Comparison of ENCODE assay signal across 9 mouse cellular contexts in genomic region chr10:106468956-106469721, GRCm38 (mm10). TPM values are rescaled to one million over a fixed set of nuclear protein-coding genes. Genes with fewer than 3 reads are reported as not detected.
DNase-seq lines count a peak whose midpoint lies in the region; ATAC-seq and TF ChIP-seq lines count a peak whose summit lies in the region.
"Had no signal": no experiment of that assay in that cellular context is flagged by ENCODE, and none has a peak within 500 bp of the region (broad histone marks: within the 10 kb centered on the region; RNA-seq: fewer than 3 reads in every experiment).

No protein-coding gene starts in this region.

- TF ChIP-seq CTCF in lung, postnatal 0 days (IDR thresholded peaks at IDR 0.05) = no peak

- peak; percentile 78 for ATAC-seq in forebrain, embryonic 11.5 days (replicated peaks; ENCODE audit: low FRiP score)
- no peak for ATAC-seq in lung, postnatal 0 days

- H3K4me1 ChIP-seq in forebrain, embryonic 11.5 days (replicated peaks; ENCODE audit: control insufficient read depth, insufficient read depth, low read length) = no peaks in the 10 kb centered on the region
- 0 out of 2 replicates have a peak, but pooled peaks cover 3% of the 10 kb centered on the region for H3K4me1 ChIP-seq in lung, postnatal 0 days (ENCODE audit: insufficient read depth, low read depth, low read length)

- no peaks in the 10 kb centered on the region for H3K9me3 ChIP-seq in forebrain, embryonic 11.5 days (ENCODE audit: control insufficient read depth, low read length)
- no peaks in the 10 kb centered on the region for H3K9me3 ChIP-seq in lung, postnatal 0 days (ENCODE audit: low read length)

- no peaks in the 10 kb centered on the region for H3K36me3 ChIP-seq in forebrain, embryonic 11.5 days (ENCODE audit: control insufficient read depth, insufficient read depth, low read length)
- H3K36me3 ChIP-seq in lung, postnatal 0 days (ENCODE audit: insufficient read depth, low read length) = no peaks in the 10 kb centered on the region

- TF ChIP-seq EP300 in lung, postnatal 0 days (IDR thresholded peaks at IDR 0.05) = no peak

- under 1% methylated on average over 19 of the region's 19 CpGs for WGBS in forebrain, embryonic 11.5 days
- WGBS in lung, postnatal 0 days = 2% methylated on average over 19 of the region's 19 CpGs

- intact Hi-C loops in gastrocnemius, postnatal 36 days (cut with DNase I) = no loop called here
- intact Hi-C loops in heart, postnatal 36 days (cut with DNase I) = loop anchor here (10.0 kb wide), 1 partner anchor 116 kb away; no protein-coding TSS in a partner anchor
- intact Hi-C loops in gastrocnemius, postnatal 14 days (cut with DNase I; ENCODE audit: low total_unique reads) = no loop called here

- no peak overlapping the region for H3K27ac ChIP-seq in forebrain, embryonic 11.5 days (ENCODE audit: low read depth, low read length)
- H3K27ac ChIP-seq in lung, postnatal 0 days (ENCODE audit: low read length) = no peak overlapping the region

- peak overlapping the region; percentile 59 for H3K4me3 ChIP-seq in forebrain, embryonic 11.5 days (ENCODE audit: low read depth, low read length)
- H3K4me3 ChIP-seq in lung, postnatal 0 days (ENCODE audit: low read depth, low read length) = no peak overlapping the region; the same call in 1 of the 2 replicates
- H3K4me3 ChIP-seq: erythroblast, embryonic 14.5 days had no signal

- peak overlapping the region; percentile 44 for H3K9ac ChIP-seq in forebrain, embryonic 11.5 days (ENCODE audit: low read length)
- no peak overlapping the region for H3K9ac ChIP-seq in lung, postnatal 0 days (replicated peaks; ENCODE audit: low read depth)

- peaks cover 2% of the 10 kb centered on the region; the same call in 1 of the 2 replicates for H3K27me3 ChIP-seq in forebrain, embryonic 11.5 days (ENCODE audit: control insufficient read depth, insufficient read depth, low read length)
- 0 out of 2 replicates have a peak, but pooled peaks cover 3% of the 10 kb centered on the region for H3K27me3 ChIP-seq in lung, postnatal 0 days (replicated peaks; ENCODE audit: insufficient read depth, low read length)

- peak overlapping the region; percentile 86 for H3K4me2 ChIP-seq in forebrain, embryonic 11.5 days (ENCODE audit: low read depth, low read length, severe bottlenecking)
- H3K4me2 ChIP-seq in lung, postnatal 0 days (replicated peaks; ENCODE audit: low read depth, low read length) = peak overlapping the region; percentile 50; the same call in 1 of the 2 replicates

- peak; percentile 1 for DNase-seq in gastrocnemius, adult 18-20 months (ENCODE audit: low spot score)
- no peak for DNase-seq in gastrocnemius, postnatal 36 days
- DNase-seq in forebrain, embryonic 11.5 days (ENCODE audit: low spot score) = peak; percentile 54
- peak; percentile 5 to 10 for DNase-seq in heart, postnatal 36 days
- DNase-seq in layer of hippocampus, adult 18-20 months (ENCODE audit: low spot score in 2 of 2) = peak; percentile 68 to 84
- DNase-seq in lung, postnatal 0 days (ENCODE audit: low spot score) = peak; percentile 6
- peak; percentile 59 for DNase-seq in right cerebral cortex, postnatal 4 days
- DNase-seq in gastrocnemius, postnatal 14 days = no peak

RNA-seq across cellular contexts. Expression of gene Ppfia2, which starts 1.0 kb away (rescaled TPM):
- under 1 TPM; 0.07 to 0.24 TPM for total RNA-seq in gastrocnemius, adult 18-20 months (2021)
- total RNA-seq in gastrocnemius, postnatal 36 days (2021) = under 1 TPM in 1 of 2 experiments, not detected in 1; 0.13 TPM
- polyA plus RNA-seq in forebrain, embryonic 11.5 days (2014; fragmentation: Nextera tagmentation; extraction: Ambion mirVana) = 3.3 TPM in 2 replicates
- total RNA-seq in heart, postnatal 36 days (2021) = under 1 TPM; 0.22 to 0.38 TPM
- total RNA-seq in layer of hippocampus, adult 18-20 months (2021) = 100 to 1,000 TPM; 124 to 133 TPM
- 0.33 and 0.36 TPM in 2 replicates for polyA plus RNA-seq in lung, postnatal 0 days (2015; fragmentation: Nextera tagmentation; extraction: Ambion mirVana)
- total RNA-seq in gastrocnemius, postnatal 14 days (2021) = under 1 TPM; 0.24 to 0.35 TPM
- polyA plus RNA-seq: erythroblast, embryonic 14.5 days had no signal

Comparison
In these comparisons a context has a peak if more than half of its experiments do, and no peak if none do; other contexts are left out.
1. DNase-seq: peak in gastrocnemius, adult 18-20 months (single experiment), forebrain, embryonic 11.5 days (single experiment), heart, postnatal 36 days (2 of 2), layer of hippocampus, adult 18-20 months (2 of 2), lung, postnatal 0 days (single experiment) and right cerebral cortex, postnatal 4 days (single experiment); none in gastrocnemius, postnatal 36 days (0 of 2) and gastrocnemius, postnatal 14 days (single experiment).
2. RNA of gene Ppfia2, which starts 1.0 kb away (total RNA-seq): 124 to 133 TPM in layer of hippocampus, adult 18-20 months; 0.22 to 0.38 TPM in heart, postnatal 36 days, 0.24 to 0.35 TPM in gastrocnemius, postnatal 14 days, 0.07 to 0.24 TPM in gastrocnemius, adult 18-20 months and 0.13 TPM in gastrocnemius, postnatal 36 days; every median in the first group is over 10 times any median in the second.